ENCODE assay signal across 28 mouse cellular contexts in genomic region chr4:154667767-154668166, GRCm38 (mm10). TPM values are rescaled to one million over a fixed set of nuclear protein-coding genes. Genes with fewer than 3 reads are reported as not detected.
DNase-seq lines count a peak whose midpoint lies in the region; ATAC-seq and TF ChIP-seq lines count a peak whose summit lies in the region.
"Had no signal": no experiment of that assay in that cellular context is flagged by ENCODE, and none has a peak within 500 bp of the region (broad histone marks: within the 10 kb centered on the region; RNA-seq: fewer than 3 reads in every experiment).

Gene Actrt2, minus strand, starts transcription at chr4:154667867.

- 93% methylated on average over 2 of the region's 2 CpGs for WGBS in forebrain, embryonic 11.5 days
- WGBS in forebrain, embryonic 14.5 days, result 82% methylated on average over 2 of the region's 2 CpGs
- 93% methylated on average over 2 of the region's 2 CpGs for WGBS in limb, embryonic 10.5 days

- no peaks in the 10 kb centered on the region for H3K27me3 ChIP-seq in forebrain, embryonic 11.5 days (ENCODE audit: control insufficient read depth, insufficient read depth, low read length)
- no peaks in the 10 kb centered on the region for H3K27me3 ChIP-seq in forebrain, embryonic 14.5 days (replicated peaks; ENCODE audit: control insufficient read depth, insufficient read depth, low read length)
- no peaks in the 10 kb centered on the region for H3K27me3 ChIP-seq in testis, adult 2 months (ENCODE audit: control insufficient read depth, insufficient read depth, low read length)
- no peaks in the 10 kb centered on the region for H3K27me3 ChIP-seq in G1E (ENCODE audit: insufficient read depth, low read length)
- peaks cover 27% of the 10 kb centered on the region for H3K27me3 ChIP-seq in limb, embryonic 10.5 days (ENCODE audit: low read depth, poor library complexity, severe bottlenecking)
- H3K27me3 ChIP-seq: CH12.LX had no signal

- ATAC-seq in forebrain, embryonic 11.5 days (replicated peaks; ENCODE audit: low FRiP score), result no peak
- no peak for ATAC-seq in forebrain, embryonic 14.5 days
- ATAC-seq in G1E (ENCODE audit: extremely low read depth, insufficient number of reproducible peaks, low FRiP score, poor library complexity, severe bottlenecking), result no peak
- ATAC-seq: activated CD4-positive, CD25-positive, alpha-beta regulatory T cell, adult 4 months; CD4-positive, CD25-positive, alpha-beta regulatory T cell, adult 4 months; Patski had no signal

- peak; percentile 40; the same call in 1 of the 2 replicates for TF ChIP-seq POLR2A in testis, adult 2 months (IDR thresholded peaks at IDR 0.05; ENCODE audit: control insufficient read depth, low read depth, low read length)

- no peak for TF ChIP-seq CTCF in testis, adult 2 months (IDR thresholded peaks at IDR 0.05; ENCODE audit: control insufficient read depth, insufficient read depth, insufficient replicate concordance, low read depth, low read length)
- TF ChIP-seq CTCF in G1E (IDR thresholded peaks at IDR 0.05; ENCODE audit: low read depth, low read length), result no peak

- no peak within 1 kb of the TSS for H3K4me3 ChIP-seq in forebrain, embryonic 11.5 days (ENCODE audit: low read depth, low read length)
- H3K4me3 ChIP-seq in forebrain, embryonic 14.5 days (ENCODE audit: low read depth, low read length), result no peak within 1 kb of the TSS
- H3K4me3 ChIP-seq in testis, adult 2 months (ENCODE audit: control insufficient read depth, low read depth, low read length), result peak within 1 kb of the TSS; percentile 87
- H3K4me3 ChIP-seq in G1E (ENCODE audit: low read depth, low read length), result peak within 1 kb of the TSS; percentile 10
- no peak within 1 kb of the TSS for H3K4me3 ChIP-seq in limb, embryonic 10.5 days

- no peak within 1 kb of the TSS for H3K27ac ChIP-seq in forebrain, embryonic 11.5 days (ENCODE audit: low read depth, low read length)
- no peak within 1 kb of the TSS for H3K27ac ChIP-seq in forebrain, embryonic 14.5 days (ENCODE audit: low read depth, low read length)
- H3K27ac ChIP-seq in testis, adult 2 months (ENCODE audit: control insufficient read depth, insufficient read depth, low read depth, low read length), result peak within 1 kb of the TSS; percentile 55
- H3K27ac ChIP-seq in limb, embryonic 10.5 days, result peak within 1 kb of the TSS; percentile 65; the same call in 1 of the 2 replicates

- DNase-seq in forebrain, embryonic 11.5 days (ENCODE audit: low spot score), result peak; percentile 37
- no peak for DNase-seq in forebrain, embryonic 14.5 days (ENCODE audit: low spot score)
- no peak for DNase-seq in testis, postnatal 14 days (ENCODE audit: low spot score)
- no peak for DNase-seq in G1E (ENCODE audit: low spot score)
- DNase-seq in limb, embryonic 10.5 days (ENCODE audit: low spot score), result no peak
- DNase-seq in kidney, postnatal 4 days, result no peak
- no peak for DNase-seq in thymus, postnatal 25 days
- DNase-seq: adrenal gland, adult 2 months; adrenal gland, adult 8-10 months; adrenal gland, postnatal 10 days; adrenal gland, postnatal 14 days; adrenal gland, postnatal 25 days; adrenal gland, postnatal 36 days; B cell, adult 2 months; cerebellum, adult 11 months; cerebellum, adult 11-12 months; cerebellum, adult 18-20 months had no signal

- H3K9ac ChIP-seq in forebrain, embryonic 11.5 days (ENCODE audit: low read length), result no peak within 1 kb of the TSS
- no peak within 1 kb of the TSS for H3K9ac ChIP-seq in forebrain, embryonic 14.5 days (ENCODE audit: low read length)

- no peak within 1 kb of the TSS for H3K4me2 ChIP-seq in forebrain, embryonic 11.5 days (ENCODE audit: low read depth, low read length, severe bottlenecking)
- no peak within 1 kb of the TSS for H3K4me2 ChIP-seq in forebrain, embryonic 14.5 days (ENCODE audit: low read length)

- H3K36me3 ChIP-seq in forebrain, embryonic 11.5 days (ENCODE audit: control insufficient read depth, insufficient read depth, low read length), result no peaks in the 10 kb centered on the region
- no peaks in the 10 kb centered on the region for H3K36me3 ChIP-seq in forebrain, embryonic 14.5 days (ENCODE audit: control insufficient read depth, insufficient read depth, low read length)
- H3K36me3 ChIP-seq in testis, adult 2 months (ENCODE audit: control insufficient read depth, insufficient read depth, low read length), result no peaks in the 10 kb centered on the region
- H3K36me3 ChIP-seq in G1E (replicated peaks), result no peaks in the 10 kb centered on the region
- H3K36me3 ChIP-seq in limb, embryonic 10.5 days, result no peaks in the 10 kb centered on the region

- H3K4me1 ChIP-seq in forebrain, embryonic 11.5 days (replicated peaks; ENCODE audit: control insufficient read depth, insufficient read depth, low read length), result no peaks in the 10 kb centered on the region
- no peaks in the 10 kb centered on the region for H3K4me1 ChIP-seq in forebrain, embryonic 14.5 days (ENCODE audit: control insufficient read depth, insufficient read depth, low read length)
- no peaks in the 10 kb centered on the region for H3K4me1 ChIP-seq in testis, adult 2 months (ENCODE audit: control insufficient read depth, insufficient read depth, low read length)
- no peaks in the 10 kb centered on the region for H3K4me1 ChIP-seq in G1E (ENCODE audit: insufficient read depth, low read depth, low read length)
- peaks cover 73% of the 10 kb centered on the region for H3K4me1 ChIP-seq in limb, embryonic 10.5 days

- no peaks in the 10 kb centered on the region for H3K9me3 ChIP-seq in forebrain, embryonic 11.5 days (ENCODE audit: control insufficient read depth, low read length)
- no peaks in the 10 kb centered on the region for H3K9me3 ChIP-seq in forebrain, embryonic 14.5 days (replicated peaks; ENCODE audit: control insufficient read depth, low read length)
- H3K9me3 ChIP-seq in G1E (replicated peaks), result peaks cover 94% of the 10 kb centered on the region
- no peaks in the 10 kb centered on the region for H3K9me3 ChIP-seq in limb, embryonic 10.5 days (replicated peaks)

RNA-seq across cellular contexts. Expression of gene Actrt2, which starts in this region (rescaled TPM):
- polyA plus RNA-seq in forebrain, embryonic 11.5 days (2014; fragmentation: Nextera tagmentation; extraction: Ambion mirVana), result not detected in 2 replicates
- polyA plus RNA-seq in forebrain, embryonic 14.5 days (2014; fragmentation: Nextera tagmentation; extraction: Ambion mirVana), result not detected in 2 replicates
- 646 and 664 TPM in 2 replicates for polyA plus RNA-seq in testis, adult 2 months (2012; rRNA removed)
- total RNA-seq in G1E (2014; fragmentation: Nextera tagmentation), result not detected in 2 replicates
- not detected in 2 replicates for total RNA-seq in G1E (2017)
- polyA plus RNA-seq in G1E (2012), result not detected in 2 replicates
- polyA plus RNA-seq in limb, embryonic 10.5 days (2016; fragmentation: Nextera tagmentation; extraction: Ambion mirVana), result not detected in 2 replicates
- total RNA-seq: adrenal gland, adult 18-20 months; adrenal gland, adult 2 months; adrenal gland, adult 8-10 months; adrenal gland, postnatal 10 days; adrenal gland, postnatal 14 days; adrenal gland, postnatal 25 days; adrenal gland, postnatal 36 days; adrenal gland, postnatal 4 days; CH12.LX; ES-E14; MEL had no signal
- polyA plus RNA-seq: activated CD4-positive, CD25-positive, alpha-beta regulatory T cell, adult 4 months; adrenal gland, adult 2 months; brain, embryonic 14.5 days; C2C12; CD4-positive, CD25-positive, alpha-beta regulatory T cell, adult 4 months; Patski had no signal

Comparison
In these comparisons a context has a peak if more than half of its experiments do, and no peak if none do; other contexts are left out.
1. RNA of gene Actrt2 (polyA plus RNA-seq): 646 to 664 TPM in testis, adult 2 months; not detected in forebrain, embryonic 11.5 days, not detected in forebrain, embryonic 14.5 days, not detected in G1E and not detected in limb, embryonic 10.5 days; every median in the first group is over 100 times any median in the second.
2. Peak in DNase-seq in forebrain, embryonic 11.5 days; RNA of the gene not detected or under 1 TPM.
3. H3K27ac ChIP-seq: peak in testis, adult 2 months (single experiment) and limb, embryonic 10.5 days (single experiment); none in forebrain, embryonic 11.5 days (single experiment) and forebrain, embryonic 14.5 days (single experiment).
4. H3K4me3 ChIP-seq: peak in testis, adult 2 months (single experiment) and G1E (single experiment); none in forebrain, embryonic 11.5 days (single experiment), forebrain, embryonic 14.5 days (single experiment) and limb, embryonic 10.5 days (single experiment).